14 mouse cellular contexts compared by ENCODE assay signal in genomic region chr2:169600163-169600562, GRCm38 (mm10). TPM values are rescaled to one million over a fixed set of nuclear protein-coding genes. Genes with fewer than 3 reads are reported as not detected.
A peak's percentile ranks its signal among the peaks of the same experiment; 100 is the strongest.
DNase-seq lines count a peak whose midpoint lies in the region; ATAC-seq and TF ChIP-seq lines count a peak whose summit lies in the region.
"Had no signal": no experiment of that assay in that cellular context is flagged by ENCODE, and none has a peak within 500 bp of the region (broad histone marks: within the 10 kb centered on the region; RNA-seq: fewer than 3 reads in every experiment).

No protein-coding gene starts in this region.

- no peak for TF ChIP-seq CTCF in kidney, adult 2 months (conservative IDR thresholded peaks at IDR 0.05; ENCODE audit: insufficient read depth, insufficient read length, low read depth, low read length)
- TF ChIP-seq CTCF in stomach, postnatal 0 days (IDR thresholded peaks at IDR 0.05; ENCODE audit: low read depth): no peak

- H3K9ac ChIP-seq in kidney, embryonic 15.5 days: no peak overlapping the region
- H3K9ac ChIP-seq in stomach, postnatal 0 days (ENCODE audit: low read length): no peak overlapping the region

- H3K4me1 ChIP-seq in kidney, embryonic 15.5 days: peaks cover 4% of the 10 kb centered on the region; the same call in 1 of the 2 replicates
- no peaks in the 10 kb centered on the region for H3K4me1 ChIP-seq in kidney, adult 2 months (ENCODE audit: control insufficient read depth, insufficient read depth, low read length)
- H3K4me1 ChIP-seq in stomach, postnatal 0 days (replicated peaks; ENCODE audit: control insufficient read depth, insufficient read depth): no peaks in the 10 kb centered on the region
- H3K4me1 ChIP-seq: midbrain, embryonic 10.5 days had no signal

- DNase-seq in kidney, adult 2 months: no peak
- peak; percentile 60 to 83 for DNase-seq in layer of hippocampus, adult 18-20 months (ENCODE audit: low spot score in 2 of 2)
- DNase-seq in left cerebral cortex, postnatal 36 days (ENCODE audit: low spot score in 2 of 2): peak; percentile 51 to 65
- DNase-seq in stomach, postnatal 0 days (ENCODE audit: low spot score): no peak
- DNase-seq in heart, postnatal 10 days: no peak
- DNase-seq: thymus, postnatal 25 days had no signal

- H3K27ac ChIP-seq in kidney, embryonic 15.5 days: 0 out of 2 replicates have a peak overlapping the region, but pooled peaks have one; percentile 32
- no peak overlapping the region for H3K27ac ChIP-seq in kidney, adult 2 months (ENCODE audit: insufficient read depth, low read depth, low read length)
- no peak overlapping the region for H3K27ac ChIP-seq in stomach, postnatal 0 days (replicated peaks)
- H3K27ac ChIP-seq: midbrain, embryonic 10.5 days had no signal

- TF ChIP-seq EP300 in stomach, postnatal 0 days (optimal IDR thresholded peaks at IDR 0.05): no peak

- no peak for ATAC-seq in kidney, embryonic 15.5 days (replicated peaks; ENCODE audit: low FRiP score)
- 0 out of 2 replicates have a peak, but pooled peaks have one; percentile 29 for ATAC-seq in common myeloid progenitor, adult 5-6 weeks (replicated peaks; ENCODE audit: low read depth, poor library complexity, severe bottlenecking)
- ATAC-seq in monocyte, adult 5-6 weeks (replicated peaks; ENCODE audit: insufficient number of reproducible peaks, low FRiP score, low TSS enrichment, poor library complexity, severe bottlenecking): no peak
- no peak for ATAC-seq in stomach, postnatal 0 days (ENCODE audit: low FRiP score, low TSS enrichment)

- TF ChIP-seq POLR2A in kidney, adult 2 months (IDR thresholded peaks at IDR 0.05; ENCODE audit: low read depth, low read length): no peak

- no peaks in the 10 kb centered on the region for H3K36me3 ChIP-seq in kidney, embryonic 15.5 days
- no peaks in the 10 kb centered on the region for H3K36me3 ChIP-seq in kidney, adult 2 months (ENCODE audit: control insufficient read depth, insufficient read depth, low read length)
- no peaks in the 10 kb centered on the region for H3K36me3 ChIP-seq in stomach, postnatal 0 days (ENCODE audit: control insufficient read depth, insufficient read depth, low read length)
- H3K36me3 ChIP-seq: midbrain, embryonic 10.5 days had no signal

- no peak overlapping the region for H3K4me3 ChIP-seq in kidney, embryonic 15.5 days (replicated peaks)
- no peak overlapping the region for H3K4me3 ChIP-seq in kidney, adult 2 months (ENCODE audit: insufficient read depth, low read depth, low read length)
- no peak overlapping the region for H3K4me3 ChIP-seq in stomach, postnatal 0 days (ENCODE audit: low read depth, low read length)
- H3K4me3 ChIP-seq: midbrain, embryonic 10.5 days had no signal

- no peak overlapping the region for H3K4me2 ChIP-seq in kidney, embryonic 15.5 days
- no peak overlapping the region for H3K4me2 ChIP-seq in stomach, postnatal 0 days (replicated peaks; ENCODE audit: low read depth)

- H3K27me3 ChIP-seq in kidney, embryonic 15.5 days: 0 out of 2 replicates have a peak, but pooled peaks cover 2% of the 10 kb centered on the region
- no peaks in the 10 kb centered on the region for H3K27me3 ChIP-seq in kidney, adult 2 months (replicated peaks; ENCODE audit: control insufficient read depth, insufficient read depth, low read length)
- H3K27me3 ChIP-seq in stomach, postnatal 0 days (ENCODE audit: control insufficient read depth, insufficient read depth, low read length): no peaks in the 10 kb centered on the region

- WGBS in kidney, embryonic 15.5 days: 47% methylated on average over 6 of the region's 6 CpGs
- 53% methylated on average over 6 of the region's 6 CpGs for WGBS in kidney, adult 2 months
- 48% methylated on average over 6 of the region's 6 CpGs for WGBS in stomach, postnatal 0 days

- no peaks in the 10 kb centered on the region for H3K9me3 ChIP-seq in kidney, embryonic 15.5 days (replicated peaks)
- no peaks in the 10 kb centered on the region for H3K9me3 ChIP-seq in stomach, postnatal 0 days (ENCODE audit: control insufficient read depth, low read length)
- H3K9me3 ChIP-seq: midbrain, embryonic 10.5 days had no signal

- intact Hi-C loops in left cerebral cortex, postnatal 36 days (cut with DNase I): no loop called here
- intact Hi-C loops in heart, postnatal 10 days (cut with DNase I): no loop called here

RNA-seq across cellular contexts. Expression of gene Gm11011, which starts 12.6 kb away (rescaled TPM):
- polyA plus RNA-seq in kidney, embryonic 15.5 days (2015; fragmentation: Nextera tagmentation; extraction: Ambion mirVana): not detected in 2 replicates
- not detected in 2 replicates for polyA plus RNA-seq in kidney, adult 2 months (2012; rRNA removed)
- total RNA-seq in common myeloid progenitor, adult 5-6 weeks (2017): not detected in 2 replicates
- total RNA-seq in layer of hippocampus, adult 18-20 months (2021): not detected
- not detected for total RNA-seq in left cerebral cortex, postnatal 36 days (2021)
- not detected in 3 replicates for total RNA-seq in monocyte, adult 5-6 weeks (2017)
- polyA plus RNA-seq in stomach, postnatal 0 days (2015; fragmentation: Nextera tagmentation; extraction: Ambion mirVana): not detected in 2 replicates
- total RNA-seq in heart, postnatal 10 days (2021): not detected
- total RNA-seq: adrenal gland, adult 18-20 months; layer of hippocampus, postnatal 10 days; neutrophil, adult 5-6 weeks had no signal
- polyA plus RNA-seq: liver, embryonic 16.5 days; midbrain, embryonic 10.5 days had no signal

RNA-seq across cellular contexts. Expression of gene Tshz2, which starts 32.6 kb away (rescaled TPM):
- polyA plus RNA-seq in kidney, embryonic 15.5 days (2015; fragmentation: Nextera tagmentation; extraction: Ambion mirVana): 14.5 and 17.8 TPM in 2 replicates
- 17.5 and 17.6 TPM in 2 replicates for polyA plus RNA-seq in kidney, adult 2 months (2012; rRNA removed)
- not detected in 2 replicates for total RNA-seq in common myeloid progenitor, adult 5-6 weeks (2017)
- total RNA-seq in layer of hippocampus, adult 18-20 months (2021): 10 to 100 TPM; 29.3 to 44.3 TPM
- total RNA-seq in left cerebral cortex, postnatal 36 days (2021): 10 to 100 TPM; 28.2 to 54.5 TPM
- total RNA-seq in monocyte, adult 5-6 weeks (2017): not detected in 3 replicates
- polyA plus RNA-seq in stomach, postnatal 0 days (2015; fragmentation: Nextera tagmentation; extraction: Ambion mirVana): 5.4 and 6.7 TPM in 2 replicates
- 10 to 100 TPM; 16.5 to 18.0 TPM for total RNA-seq in heart, postnatal 10 days (2021)
- total RNA-seq: neutrophil, adult 5-6 weeks had no signal

Comparison
In these comparisons a context has a peak if more than half of its experiments do, and no peak if none do; other contexts are left out.
1. DNase-seq: peak in layer of hippocampus, adult 18-20 months (2 of 2) and left cerebral cortex, postnatal 36 days (2 of 2); none in kidney, adult 2 months (single experiment), stomach, postnatal 0 days (single experiment) and heart, postnatal 10 days (0 of 2).
2. RNA of gene Tshz2, which starts 32.6 kb away (total RNA-seq): 28.2 to 54.5 TPM in left cerebral cortex, postnatal 36 days, 29.3 to 44.3 TPM in layer of hippocampus, adult 18-20 months and 16.5 to 18.0 TPM in heart, postnatal 10 days; not detected in common myeloid progenitor, adult 5-6 weeks and not detected in monocyte, adult 5-6 weeks; every median in the first group is over 10 times any median in the second.